Mouse (Mus musculus) embryonic fibroblast, embryonic 13.5 days (primary cell): Measurements from ENCODE around the gene 1700001C19Rik.

Experiments used
- CTCF ChIP-seq: IDR thresholded peaks from 2 replicates; pipeline ENCODE4 v1.5.1; 2011; ENCODE audit warnings: mild to moderate bottlenecking, control low read depth, low read length, moderate library complexity, borderline replicate concordance; ENCODE audit not compliant: insufficient read depth
- POLR2A ChIP-seq: IDR thresholded peaks from 2 replicates; pipeline ENCODE4 v1.6.1; 2011; ENCODE audit warnings: low read depth, mild to moderate bottlenecking, control low read depth, low read length, moderate library complexity

- no peak for TF ChIP-seq POLR2A
- TF ChIP-seq CTCF, result no peak
These were observed 29.2 kb downstream of the 1700001C19Rik start for GRCm38 (mm10) chr17:47407717-47408557.
